Mouse (Mus musculus): ENCODE measurements at regions not wholly inside any gene's neighbourhood (a gene's known extent, or its start where the extent isn't known, plus 50 kb on each side); places are given as distances from the start of the nearest gene placed in this dataset.
A peak's percentile ranks its signal among the peaks of the same experiment; 100 is the strongest.

- peak; percentile 53 to 58; a peak in 3 of 4 replicates for ATAC-seq (replicated peaks in 1 of 2; ENCODE audit: insufficient read depth in 1 of 2, low FRiP score in 2 of 2, low TSS enrichment in 1 of 2, low read depth in 1 of 2, poor library complexity in 2 of 2, severe bottlenecking in 2 of 2)
Measured at GRCm38 (mm10) chr1:190009466-190009865, 87.3 kb upstream of the Smyd2 start.

GRCm38 (mm10) chr1:190007271-190007670 is 85.1 kb upstream of the Smyd2 start:
- no peak for ATAC-seq (replicated peaks in 1 of 2; ENCODE audit: insufficient read depth in 1 of 2, low FRiP score in 2 of 2, low TSS enrichment in 1 of 2, low read depth in 1 of 2, poor library complexity in 2 of 2, severe bottlenecking in 2 of 2)

DNA sequence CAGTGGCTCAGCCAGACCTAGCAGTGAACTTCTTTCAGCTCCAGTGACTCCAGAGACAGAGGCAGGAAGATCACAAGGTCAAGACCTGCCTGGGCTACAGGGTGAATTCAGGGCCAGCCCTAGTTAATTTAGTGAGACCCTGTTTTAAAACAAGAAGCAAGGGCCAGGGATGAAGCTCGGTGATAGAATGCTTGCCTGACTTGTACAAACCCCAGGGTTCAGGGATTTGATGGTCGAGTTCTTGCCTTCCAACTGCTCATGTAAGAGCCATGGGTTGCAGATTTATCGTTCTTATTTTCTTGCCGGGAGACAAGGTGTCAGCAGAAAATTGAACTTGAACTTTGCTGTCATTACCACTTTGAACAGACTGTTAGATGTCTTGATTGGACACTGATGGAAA is 78.9 kb upstream of the Smyd2 start:
- no peak for ATAC-seq (replicated peaks in 1 of 2; ENCODE audit: insufficient read depth in 1 of 2, low FRiP score in 2 of 2, low TSS enrichment in 1 of 2, low read depth in 1 of 2, poor library complexity in 2 of 2, severe bottlenecking in 2 of 2)

GRCm38 (mm10) chr1:189993706-189994105 is 71.5 kb upstream of the Smyd2 start:
- ATAC-seq (replicated peaks in 1 of 2; ENCODE audit: insufficient read depth in 1 of 2, low FRiP score in 2 of 2, low TSS enrichment in 1 of 2, low read depth in 1 of 2, poor library complexity in 2 of 2, severe bottlenecking in 2 of 2) = no peak

DNA sequence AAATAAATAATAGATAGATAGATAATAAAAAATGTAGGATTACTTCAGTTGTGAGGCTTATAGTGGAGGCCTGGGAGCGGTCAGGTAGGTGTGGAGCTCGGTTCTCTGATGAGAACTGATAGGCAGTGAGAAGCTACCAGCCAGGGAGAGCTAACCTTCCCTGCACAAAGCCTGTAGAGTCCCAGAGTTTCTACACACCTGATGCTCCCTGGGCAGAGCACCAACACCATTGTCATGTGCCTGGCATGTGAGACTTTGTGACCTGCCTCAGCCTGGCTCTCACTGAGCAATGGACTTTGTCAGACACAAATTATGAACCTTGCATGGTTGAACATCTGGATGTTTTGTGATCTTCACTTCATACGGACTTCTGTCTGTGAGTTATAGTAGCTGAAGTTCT is 71.1 kb upstream of the Smyd2 start:
- no peak for ATAC-seq (replicated peaks in 1 of 2; ENCODE audit: insufficient read depth in 1 of 2, low FRiP score in 2 of 2, low TSS enrichment in 1 of 2, low read depth in 1 of 2, poor library complexity in 2 of 2, severe bottlenecking in 2 of 2)

DNA sequence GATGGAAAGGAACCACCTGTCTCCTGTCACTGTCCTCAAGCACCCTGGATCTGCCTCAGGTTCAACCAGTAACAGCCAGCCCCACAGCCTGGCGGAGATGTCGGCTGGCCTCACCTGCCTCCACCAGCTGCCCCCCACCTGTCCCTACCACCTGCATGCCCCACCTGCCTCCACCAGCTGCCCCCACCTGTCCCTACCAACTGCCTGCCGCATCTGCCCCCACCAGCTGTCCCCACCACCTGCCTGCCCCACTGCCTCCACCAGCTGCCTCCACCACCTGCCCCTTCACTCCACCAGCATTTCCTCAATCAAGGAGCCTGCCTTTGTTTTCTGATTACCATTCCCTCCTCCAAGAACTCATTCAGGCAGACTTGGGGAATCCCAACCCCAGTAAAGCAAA is 68.9 kb upstream of the Smyd2 start:
- no peak for ATAC-seq (replicated peaks in 1 of 2; ENCODE audit: insufficient read depth in 1 of 2, low FRiP score in 2 of 2, low TSS enrichment in 1 of 2, low read depth in 1 of 2, poor library complexity in 2 of 2, severe bottlenecking in 2 of 2)

DNA sequence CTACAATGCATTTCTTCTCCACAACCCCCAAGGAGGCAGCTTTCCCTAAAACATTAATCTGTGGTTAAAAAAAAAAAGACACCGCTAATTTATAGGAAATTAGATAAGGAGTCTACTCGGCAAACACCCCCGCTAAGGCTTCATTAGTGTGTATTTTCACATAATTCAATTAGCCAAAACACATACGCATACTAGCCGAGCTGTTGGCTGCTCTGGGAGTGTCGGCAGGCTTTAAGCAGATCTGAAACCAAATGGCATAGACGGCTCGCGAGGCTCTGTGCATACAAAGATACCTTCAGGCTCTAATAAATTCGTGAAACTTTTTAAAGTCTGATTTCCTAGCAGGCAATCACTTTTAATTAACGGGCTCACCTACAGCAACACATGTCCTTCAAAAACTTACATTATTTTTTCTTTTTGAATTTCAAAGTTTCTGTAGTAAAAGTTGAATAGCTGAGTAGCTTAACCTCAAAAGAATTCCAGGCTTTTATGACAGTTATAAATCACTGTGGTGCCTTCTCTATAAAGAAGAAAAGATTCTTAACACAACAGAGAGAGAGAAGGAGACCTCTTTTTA is 68.0 kb upstream of the Smyd2 start:
- ATAC-seq (replicated peaks in 1 of 2; ENCODE audit: insufficient read depth in 1 of 2, low FRiP score in 2 of 2, low TSS enrichment in 1 of 2, low read depth in 1 of 2, poor library complexity in 2 of 2, severe bottlenecking in 2 of 2) = no peak

DNA sequence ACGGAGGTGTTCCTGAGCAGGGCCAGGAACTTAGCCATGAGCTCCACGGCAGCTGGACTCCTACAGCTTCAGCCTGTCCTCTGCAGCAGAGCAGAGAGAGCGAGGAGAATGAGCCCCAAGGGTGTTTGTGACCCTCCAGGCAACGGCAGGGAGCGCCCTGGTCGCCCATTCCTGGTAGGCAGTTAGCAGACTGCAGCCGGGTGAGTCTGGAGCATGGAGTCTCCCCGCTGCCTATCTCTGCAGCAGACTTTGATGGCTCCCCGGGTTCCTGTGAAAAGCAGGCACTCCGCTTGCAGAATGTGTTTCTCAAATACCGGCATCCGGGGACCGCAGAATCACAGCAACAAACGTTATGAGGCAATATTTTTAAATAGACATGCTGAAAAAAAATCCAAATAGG is 67.2 kb upstream of the Smyd2 start:
- no peak for ATAC-seq (replicated peaks in 1 of 2; ENCODE audit: insufficient read depth in 1 of 2, low FRiP score in 2 of 2, low TSS enrichment in 1 of 2, low read depth in 1 of 2, poor library complexity in 2 of 2, severe bottlenecking in 2 of 2)

DNA sequence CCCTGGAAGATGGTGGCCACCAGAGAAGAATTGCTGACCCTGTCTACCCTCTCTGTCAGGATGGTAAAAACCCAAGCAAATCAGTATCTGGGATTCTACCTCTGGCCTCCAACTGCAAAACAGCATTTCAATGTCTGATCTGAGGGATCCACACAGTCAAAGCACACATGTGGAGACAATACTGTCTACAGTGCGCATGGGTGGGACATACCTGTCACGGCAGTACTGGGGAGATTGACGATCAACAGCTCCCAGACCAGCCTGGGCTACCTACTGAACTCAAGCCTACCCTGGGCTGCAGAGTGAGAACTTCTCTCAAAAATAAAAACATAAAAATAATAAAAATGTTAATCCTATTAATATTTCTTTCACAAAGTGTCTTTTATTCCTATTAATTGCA is 66.7 kb upstream of the Smyd2 start:
- no peak for ATAC-seq (replicated peaks in 1 of 2; ENCODE audit: insufficient read depth in 1 of 2, low FRiP score in 2 of 2, low TSS enrichment in 1 of 2, low read depth in 1 of 2, poor library complexity in 2 of 2, severe bottlenecking in 2 of 2)

DNA sequence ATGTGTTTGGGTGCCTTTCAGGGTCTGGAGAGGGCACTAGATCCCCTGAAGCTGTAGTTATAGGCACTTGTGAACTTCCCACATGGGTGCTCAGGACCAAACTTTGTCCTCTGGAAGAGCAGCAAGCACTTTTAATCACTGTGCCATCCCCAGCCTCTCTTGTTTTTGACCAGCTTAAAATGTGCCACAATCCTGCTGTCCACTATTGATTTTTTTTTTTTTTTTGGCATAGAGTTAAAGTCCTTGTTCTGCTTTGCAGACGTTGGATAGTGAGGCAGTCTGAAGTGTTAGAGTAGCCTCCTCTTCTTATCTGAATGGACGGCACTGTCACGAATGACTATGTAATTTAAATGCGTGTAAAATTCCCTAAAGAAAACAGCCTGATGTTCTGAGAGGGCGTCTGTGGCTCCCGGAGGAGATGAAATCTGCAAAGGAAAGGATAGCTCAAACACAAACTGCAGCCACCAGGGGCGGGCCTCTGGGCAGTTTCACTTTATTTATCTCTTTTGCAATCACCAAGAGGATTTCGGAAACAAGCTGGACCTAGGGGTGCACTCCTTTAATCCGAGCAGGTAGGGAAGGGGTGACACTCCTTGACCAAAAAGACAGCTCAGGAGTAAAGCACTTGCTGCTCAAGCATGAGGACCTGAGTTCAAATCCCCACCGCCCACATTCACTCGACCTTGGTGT is 63.5 kb upstream of the Smyd2 start:
- no peak for ATAC-seq (replicated peaks in 1 of 2; ENCODE audit: insufficient read depth in 1 of 2, low FRiP score in 2 of 2, low TSS enrichment in 1 of 2, low read depth in 1 of 2, poor library complexity in 2 of 2, severe bottlenecking in 2 of 2)

GRCm38 (mm10) chr1:189978244-189978643 is 56.1 kb upstream of the Smyd2 start:
- no peak for ATAC-seq (replicated peaks in 1 of 2; ENCODE audit: insufficient read depth in 1 of 2, low FRiP score in 2 of 2, low TSS enrichment in 1 of 2, low read depth in 1 of 2, poor library complexity in 2 of 2, severe bottlenecking in 2 of 2)

GRCm38 (mm10) chr1:189975660-189976059 is 53.5 kb upstream of the Smyd2 start:
- no peak for ATAC-seq (replicated peaks in 1 of 2; ENCODE audit: insufficient read depth in 1 of 2, low FRiP score in 2 of 2, low TSS enrichment in 1 of 2, low read depth in 1 of 2, poor library complexity in 2 of 2, severe bottlenecking in 2 of 2)

- peak; percentile 95 to 97 for ATAC-seq (replicated peaks in 1 of 2; ENCODE audit: insufficient read depth in 1 of 2, low FRiP score in 2 of 2, low TSS enrichment in 1 of 2, low read depth in 1 of 2, poor library complexity in 2 of 2, severe bottlenecking in 2 of 2)
Measured at GRCm38 (mm10) chr1:189972790-189973406, 50.7 kb upstream of the Smyd2 start.
